Mouse (Mus musculus): ENCODE results near the gene Cend1.

DNA sequence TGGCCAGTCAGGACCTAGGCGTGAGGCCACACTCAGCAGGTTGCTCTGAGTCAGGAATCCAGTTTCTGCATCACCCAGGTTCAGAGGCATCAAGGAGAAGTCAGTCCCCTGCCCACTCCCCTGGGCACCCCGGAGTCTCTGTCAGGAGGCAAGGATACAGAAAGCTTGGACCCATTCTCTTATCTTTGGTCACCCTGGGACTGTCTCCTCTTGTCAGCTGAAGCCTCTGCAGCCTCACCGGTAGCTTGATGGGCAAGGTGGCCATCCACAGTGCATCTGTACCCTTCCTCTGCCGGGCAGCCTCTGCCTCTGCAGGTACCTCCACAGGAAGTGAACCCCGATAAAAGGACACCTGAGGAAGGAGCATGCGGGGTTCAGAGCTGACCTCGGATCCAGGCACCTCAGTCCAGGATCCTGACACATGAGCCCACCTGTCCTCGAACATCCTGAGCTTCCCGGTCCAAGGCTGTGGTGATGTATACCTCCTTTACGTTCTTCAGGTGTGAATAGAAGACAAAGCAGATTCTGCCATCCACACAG is 9.9 kb upstream of the Cend1 start:
- TF ChIP-seq GATA1 (IDR thresholded peaks at IDR 0.05; ENCODE audit: low read length) (no peak), TAL1 (IDR thresholded peaks at IDR 0.05; ENCODE audit: low read length) (no peak)
